Mouse (Mus musculus): Measurements from ENCODE around the gene Usf1.

Usf1 gene

DNA sequence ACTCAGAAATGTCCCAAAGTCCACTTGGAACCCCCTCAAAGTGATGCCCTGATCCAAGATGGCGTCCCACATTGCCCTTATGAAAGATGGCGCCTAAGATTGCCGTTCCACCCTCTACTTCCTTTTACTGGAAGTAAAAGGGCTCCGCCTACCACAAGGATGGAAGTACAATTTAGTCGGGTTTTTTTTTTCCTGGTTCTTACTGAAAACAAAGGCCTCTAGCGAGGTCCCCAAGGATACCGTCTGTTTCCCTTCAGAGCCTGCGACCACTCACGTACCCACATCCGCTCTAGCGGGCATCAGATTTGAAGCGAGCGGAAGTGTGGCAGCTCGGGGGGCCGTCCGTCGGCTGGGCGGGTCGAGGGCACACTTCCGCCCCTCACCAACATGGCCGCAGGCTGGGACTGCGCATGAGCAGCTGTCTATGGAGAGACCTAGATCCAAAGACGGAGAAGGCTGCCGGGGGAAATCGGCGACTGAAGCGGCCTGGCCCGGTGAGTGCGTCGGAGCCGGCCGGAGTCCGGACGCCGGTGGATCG, at the start of gene Usf1:
TSS of gene Usf1 (plus strand) at position 367 of the 538 bp plus-strand sequence.
- DNase-seq (ENCODE audit: low spot score in 2 of 2) = peak; percentile 86 to 90

GRCm38 (mm10) chr1:171365934-171366333, 45.2 kb upstream of the Usf1 start:
- no peak for DNase-seq (ENCODE audit: low spot score in 2 of 2)

DNA sequence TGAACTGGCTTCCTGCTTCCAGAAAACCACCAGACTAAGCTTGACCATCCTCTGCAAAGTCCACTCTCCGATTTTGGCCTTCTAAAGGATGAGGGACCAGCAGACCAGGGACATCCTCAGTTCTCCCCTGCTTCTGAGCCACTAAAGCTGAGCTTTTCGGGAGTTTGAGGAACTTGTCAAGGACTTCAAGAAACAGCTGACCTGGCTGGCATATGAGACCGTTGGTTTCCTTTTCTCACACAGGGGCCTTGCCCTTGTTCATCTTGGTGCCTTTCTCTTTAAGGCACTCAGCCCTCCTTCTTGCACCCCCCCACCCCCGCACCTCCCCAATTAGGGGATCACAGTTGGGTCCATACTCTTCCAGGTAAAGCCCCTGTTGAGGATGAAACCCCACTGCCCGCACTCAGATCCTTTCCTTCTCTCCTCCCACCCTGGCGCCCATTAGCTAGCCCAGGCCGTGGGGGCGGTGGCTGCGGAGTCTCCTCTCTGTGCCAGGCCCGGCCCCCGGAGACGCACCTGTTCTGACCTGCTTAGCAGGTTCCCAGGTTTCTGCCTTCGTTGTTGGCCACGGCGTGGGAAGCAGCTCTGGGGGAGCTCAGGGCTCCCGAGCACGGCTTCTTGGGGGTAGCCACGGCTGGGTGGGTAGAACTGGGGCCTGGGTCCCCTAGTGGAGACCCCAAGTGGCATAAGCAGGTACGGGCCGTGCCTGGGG, 41.1 kb upstream of the Usf1 start, which contains the start of gene Nectin4:
TSS of gene Nectin4 (plus strand) at position 255 of the 712 bp plus-strand sequence.
- no peak for DNase-seq (ENCODE audit: low spot score in 2 of 2)

- no peak for DNase-seq (ENCODE audit: low spot score in 2 of 2)
Measured at GRCm38 (mm10) chr1:171372880-171373279, 38.2 kb upstream of the Usf1 start.

- no peak for DNase-seq (ENCODE audit: low spot score in 2 of 2)
Measured at GRCm38 (mm10) chr1:171373946-171374345, 37.2 kb upstream of the Usf1 start.

DNA sequence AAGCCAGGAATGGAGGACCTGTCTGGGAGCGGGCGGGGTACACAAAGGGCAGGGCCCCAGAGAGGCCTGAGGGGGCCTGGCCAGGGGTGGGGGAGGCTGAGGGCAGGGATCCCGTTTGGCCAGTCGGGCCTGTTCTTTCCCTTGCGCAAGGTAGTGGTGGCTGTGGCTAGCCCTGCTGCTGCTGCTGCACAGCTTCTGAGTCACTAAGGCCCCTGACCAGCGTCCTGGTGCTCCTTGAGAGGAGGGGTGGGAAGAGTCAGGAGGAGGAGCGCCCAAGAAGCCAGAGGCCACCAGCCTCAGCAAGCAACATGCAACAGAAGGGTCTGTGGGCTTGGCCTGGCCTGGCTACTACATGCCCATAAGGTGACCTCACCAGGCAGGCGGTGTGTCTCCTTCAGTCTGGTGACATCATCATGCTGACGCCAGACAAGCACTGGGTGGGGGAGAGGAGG, 35.4 kb upstream of the Usf1 start:
- DNase-seq (ENCODE audit: low spot score in 2 of 2) = no peak

GRCm38 (mm10) chr1:171378298-171378697, 32.8 kb upstream of the Usf1 start:
- DNase-seq (ENCODE audit: low spot score in 2 of 2) = no peak

- peak; percentile 55 to 74 for DNase-seq (ENCODE audit: low spot score in 2 of 2)
Measured at GRCm38 (mm10) chr1:171379935-171380599, 31.0 kb upstream of the Usf1 start.

DNA sequence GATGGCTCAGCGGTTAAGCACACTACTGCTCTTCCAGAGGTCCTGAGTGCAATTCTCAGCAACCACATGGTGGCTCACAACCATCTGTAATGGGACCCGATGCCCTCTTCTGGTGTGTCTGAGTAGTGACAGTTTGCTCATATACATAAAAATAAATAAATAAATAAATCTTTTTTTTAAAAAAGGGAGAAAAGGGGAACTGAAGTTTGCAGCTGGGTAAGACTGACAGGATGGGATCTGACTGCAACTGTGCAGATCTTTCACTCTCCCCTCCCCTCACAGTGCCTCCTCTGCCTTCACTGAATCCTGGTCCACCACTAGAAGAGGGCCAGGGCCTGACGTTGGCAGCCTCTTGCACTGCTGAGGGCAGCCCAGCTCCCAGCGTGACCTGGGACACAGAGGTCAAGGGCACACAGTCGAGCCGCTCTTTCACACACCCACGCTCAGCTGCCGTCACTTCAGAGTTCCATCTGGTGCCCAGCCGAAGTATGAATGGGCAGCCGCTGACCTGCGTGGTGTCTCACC, 29.0 kb upstream of the Usf1 start:
- DNase-seq (ENCODE audit: low spot score in 2 of 2) = no peak

- DNase-seq (ENCODE audit: low spot score in 2 of 2) = no peak
Measured at GRCm38 (mm10) chr1:171384361-171384760, 26.8 kb upstream of the Usf1 start.

DNA sequence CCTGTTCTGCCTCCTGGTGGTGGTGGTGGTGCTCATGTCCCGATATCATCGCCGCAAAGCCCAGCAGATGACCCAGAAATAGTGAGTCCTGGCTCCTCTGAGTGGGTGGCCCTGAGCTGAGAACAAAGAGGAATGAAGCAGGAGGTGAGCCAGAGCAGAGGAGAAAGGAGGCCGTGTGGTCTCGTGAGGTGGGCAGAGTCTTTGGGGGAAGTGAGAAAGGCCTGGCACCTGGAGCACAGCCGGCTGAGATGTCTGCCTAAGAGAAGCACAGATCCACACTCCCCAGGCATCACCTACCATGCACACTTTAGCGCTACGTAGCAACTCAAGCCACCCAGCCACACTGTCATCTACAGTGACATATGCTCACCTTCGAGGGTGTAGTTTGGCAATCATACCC, 25.9 kb upstream of the Usf1 start:
- no peak for DNase-seq (ENCODE audit: low spot score in 2 of 2)

DNA sequence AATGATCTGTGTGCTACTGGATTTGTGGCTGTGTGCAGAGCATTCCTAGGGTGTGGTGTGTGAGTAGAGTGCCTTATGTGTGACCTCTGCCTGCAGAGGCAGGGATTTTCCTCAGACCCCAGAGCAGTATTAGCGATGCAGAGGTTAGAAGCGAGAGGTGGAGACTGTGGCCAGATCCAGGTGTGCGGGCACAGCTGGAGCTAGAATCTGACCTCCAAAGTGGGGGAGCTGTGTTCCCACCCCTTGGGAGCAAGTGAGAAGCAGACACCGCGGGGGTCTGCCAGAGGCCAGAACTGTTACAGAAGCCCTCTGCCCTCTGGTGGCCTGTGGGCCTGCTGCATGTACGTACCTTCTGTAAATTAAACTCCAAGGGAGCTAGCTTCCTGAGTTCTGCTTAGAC, 24.0 kb upstream of the Usf1 start:
- DNase-seq (ENCODE audit: low spot score in 2 of 2) = peak in 1 of 2 experiments; percentile 18

- peak; percentile 65 to 72 for DNase-seq (ENCODE audit: low spot score in 2 of 2)
Measured at GRCm38 (mm10) chr1:171388376-171389102, 22.6 kb upstream of the Usf1 start, which contains the start of gene Arhgap30. Gene Arhgap30 (plus strand): TSS chr1:171388954.

DNA sequence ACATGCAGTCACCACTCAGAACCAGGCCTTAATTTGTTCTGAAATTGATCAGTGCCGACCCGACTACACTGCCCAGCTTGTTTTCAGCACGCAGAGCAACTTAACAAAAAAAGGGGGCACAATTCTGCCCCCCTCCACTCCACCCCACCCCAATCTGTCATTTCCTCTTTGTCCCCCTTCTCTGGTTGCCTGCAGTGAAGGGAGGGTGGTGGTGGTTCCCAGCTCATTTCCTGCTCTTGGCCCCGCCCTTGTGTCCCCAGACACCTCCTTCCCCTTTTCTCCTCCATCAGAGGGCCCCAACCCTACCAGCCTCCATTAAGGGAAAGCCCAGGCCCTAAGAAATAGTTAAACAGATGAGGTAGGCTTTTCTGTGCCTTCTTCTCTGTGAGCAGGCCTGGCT, 21.0 kb upstream of the Usf1 start:
- DNase-seq (ENCODE audit: low spot score in 2 of 2) = peak; percentile 48 to 60

DNA sequence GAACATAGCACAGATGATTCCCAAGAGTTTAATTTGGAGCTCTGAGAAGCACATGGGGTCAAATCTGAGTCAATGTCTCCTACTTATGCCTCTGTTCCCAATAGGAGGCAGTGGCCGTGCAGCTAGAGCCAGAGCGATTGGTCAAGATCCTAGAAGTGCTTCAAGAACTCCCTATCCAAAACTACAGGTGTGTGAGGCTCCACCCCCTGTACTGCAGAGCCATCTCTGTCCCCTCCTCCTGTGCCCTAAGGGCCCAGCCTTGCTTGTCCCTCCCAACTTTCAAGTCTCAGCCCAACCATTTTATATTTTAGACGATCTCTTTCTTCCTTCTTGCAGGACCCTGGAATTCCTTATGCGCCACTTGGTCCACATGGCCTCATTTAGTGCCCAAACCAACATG, 9.3 kb upstream of the Usf1 start:
- DNase-seq (ENCODE audit: low spot score in 2 of 2) = no peak

DNA sequence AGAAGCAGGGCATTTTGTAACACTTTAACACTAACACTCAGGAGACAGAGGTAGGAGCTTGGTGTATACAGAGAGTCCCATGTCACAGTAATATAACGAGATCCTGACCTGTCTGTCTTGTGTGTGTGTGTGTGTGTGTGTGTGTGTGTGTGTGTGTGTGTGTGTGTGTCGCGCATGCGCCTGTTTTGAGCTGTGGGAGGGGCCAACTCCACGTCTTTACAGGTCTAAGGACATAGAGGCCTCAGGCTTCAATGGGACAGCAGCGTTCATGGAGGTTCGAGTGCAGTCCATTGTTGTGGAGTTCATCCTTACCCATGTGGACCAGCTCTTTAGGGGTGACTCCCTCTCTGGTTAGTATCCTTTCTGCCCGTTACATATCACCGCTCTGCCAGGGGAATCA, 8.1 kb upstream of the Usf1 start:
- no peak for DNase-seq (ENCODE audit: low spot score in 2 of 2)

DNA sequence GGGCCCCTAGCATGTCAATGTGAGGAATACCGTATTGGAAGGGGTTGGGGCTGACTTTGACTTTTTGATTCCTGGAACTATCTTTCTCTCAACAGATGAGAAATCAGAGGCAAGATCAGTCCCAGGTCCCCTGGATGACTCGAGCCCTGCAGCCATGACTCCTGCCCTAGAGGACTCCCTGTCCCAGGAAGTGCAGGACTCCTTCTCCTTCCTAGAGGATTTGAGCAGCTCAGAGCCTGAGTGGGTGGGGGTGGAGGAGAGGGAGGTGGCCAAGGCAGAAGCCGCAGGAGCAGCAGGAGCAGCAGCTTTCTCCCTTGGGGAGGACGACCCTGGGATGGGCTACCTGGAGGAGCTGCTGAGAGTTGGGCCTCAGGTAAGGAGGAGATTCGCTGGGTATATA, 3.9 kb upstream of the Usf1 start:
- no peak for DNase-seq (ENCODE audit: low spot score in 2 of 2)

DNA sequence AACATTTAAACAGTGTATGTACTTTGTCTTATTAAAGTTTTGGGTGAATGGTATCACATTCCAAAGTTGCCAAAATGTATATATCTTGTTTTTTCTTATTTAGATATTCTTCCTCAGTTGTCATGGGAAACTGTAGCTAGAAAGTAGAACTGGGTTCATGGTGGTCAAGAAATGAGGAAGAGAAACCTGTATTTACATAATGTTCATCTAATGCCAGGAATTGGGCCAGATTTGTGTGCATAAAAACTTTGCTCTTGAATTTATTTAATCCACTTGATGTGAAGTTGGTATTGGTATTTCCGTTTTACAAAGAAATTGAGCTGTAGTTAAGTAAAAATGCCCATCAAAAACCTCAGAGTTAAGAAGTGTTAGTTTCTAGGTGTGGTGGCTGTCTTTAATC, 882 bp upstream of the Usf1 start:
- DNase-seq (ENCODE audit: low spot score in 2 of 2) = no peak

DNA sequence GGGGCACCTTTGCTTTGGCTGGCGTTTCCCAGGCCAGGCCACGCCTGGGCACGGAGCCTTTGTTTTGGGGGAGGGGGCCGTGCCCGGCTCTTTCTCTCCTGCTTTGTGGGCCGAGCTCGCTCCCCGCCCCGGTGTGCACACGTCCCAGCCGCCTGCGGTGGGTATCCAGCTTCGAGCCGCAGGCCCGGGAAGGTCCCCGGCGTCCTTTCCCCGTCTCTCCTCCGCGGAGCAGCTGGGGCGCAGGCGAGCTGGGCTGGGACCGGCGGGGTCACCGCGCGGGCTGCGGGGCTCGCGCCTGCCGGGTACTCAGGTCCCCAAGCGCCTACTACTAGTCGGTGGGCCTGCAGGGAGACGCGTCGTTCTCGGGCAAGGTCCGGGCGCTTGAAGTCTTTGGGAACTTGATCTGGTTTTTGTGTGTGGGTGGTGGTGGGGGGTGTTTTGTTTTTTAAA, 404 bp downstream of the Usf1 start:
- DNase-seq (ENCODE audit: low spot score in 2 of 2) = peak; percentile 27 to 43

GRCm38 (mm10) chr1:171412001-171412441, 908 bp downstream of the Usf1 start:
- DNase-seq (ENCODE audit: low spot score in 2 of 2) = peak; percentile 17 to 34

DNA sequence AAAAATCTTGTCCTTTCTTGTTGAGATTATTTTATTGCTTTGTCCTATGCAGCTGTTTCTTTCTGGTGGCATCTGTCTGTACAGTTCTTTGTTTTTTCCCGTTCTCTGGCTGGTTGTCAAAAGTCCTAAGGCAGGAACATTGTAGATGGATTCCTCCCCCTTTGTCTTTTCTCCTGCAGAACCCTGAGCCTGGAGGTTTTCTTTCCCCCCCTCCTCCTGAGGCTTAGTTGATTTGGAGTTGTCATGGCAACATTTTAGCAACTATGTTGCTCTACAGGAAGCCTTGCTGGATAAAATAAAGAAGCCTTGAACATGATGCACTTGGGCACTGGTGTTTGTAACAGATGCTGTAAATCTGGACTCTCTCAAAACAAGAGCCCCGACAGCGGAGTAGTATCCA, 1.3 kb downstream of the Usf1 start:
- no peak for DNase-seq (ENCODE audit: low spot score in 2 of 2)

DNA sequence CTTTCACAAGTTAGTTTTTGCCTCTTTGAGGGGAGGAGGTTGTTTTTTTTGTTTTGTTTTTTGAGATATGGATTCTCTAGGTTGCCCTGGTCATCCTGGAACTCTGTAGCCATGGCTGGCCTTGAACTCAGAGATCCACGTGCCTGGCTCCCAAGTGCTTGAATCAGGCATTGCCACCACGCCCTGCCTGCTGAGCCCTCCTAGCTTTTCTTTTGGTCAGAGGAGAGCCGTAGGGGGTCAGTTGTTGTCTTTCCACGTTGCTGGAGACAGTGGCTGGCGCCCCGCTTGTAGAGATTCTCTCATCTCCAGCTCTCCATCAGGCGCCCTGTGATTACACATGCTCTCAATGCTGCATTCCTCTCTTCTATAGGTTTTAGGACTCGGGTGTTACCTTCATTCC, 2.5 kb downstream of the Usf1 start:
- DNase-seq (ENCODE audit: low spot score in 2 of 2) = no peak

All from spleen, postnatal 14 days (tissue).